8 mouse cellular contexts compared by ENCODE assay signal in genomic region chr19:42217374-42217763, GRCm38 (mm10). TPM values are rescaled to one million over a fixed set of nuclear protein-coding genes. Genes with fewer than 3 reads are reported as not detected.
DNase-seq lines count a peak whose midpoint lies in the region; ATAC-seq lines count a peak whose summit lies in the region.

No protein-coding gene starts in this region.

- no peak for DNase-seq in frontal cortex, postnatal 14 days (ENCODE audit: low spot score in 2 of 2)
- DNase-seq in right cerebral cortex, adult 18-20 months = peak; percentile 45
- DNase-seq in right cerebral cortex, postnatal 36 days (ENCODE audit: low spot score in 2 of 2) = no peak
- peak; percentile 71 to 76 for DNase-seq in cerebellum, postnatal 36 days
- peak; percentile 68 to 75 for DNase-seq in layer of hippocampus, postnatal 10 days (ENCODE audit: low spot score in 2 of 2)
- DNase-seq in retina, embryonic 14.5 days (ENCODE audit: low spot score) = peak; percentile 65
- DNase-seq in spleen, adult 12 weeks (ENCODE audit: low spot score) = no peak

- ATAC-seq in frontal cortex, adult (ENCODE audit: low TSS enrichment) = peak; percentile 96

RNA-seq across cellular contexts. Expression of gene Sfrp5, which starts 15.3 kb away (rescaled TPM):
- under 1 TPM in 1 of 2 experiments, not detected in 1; 0.18 TPM for total RNA-seq in layer of hippocampus, postnatal 10 days (2021)

RNA-seq across cellular contexts. Expression of gene Golga7b, which starts 30.0 kb away (rescaled TPM):
- total RNA-seq in layer of hippocampus, postnatal 10 days (2021) = 10 to 100 TPM; 90.9 to 93.8 TPM

RNA-seq across cellular contexts. Expression of gene Zfyve27, which starts 53.6 kb away (rescaled TPM):
- total RNA-seq in layer of hippocampus, postnatal 10 days (2021) = 100 to 1,000 TPM in 1 of 2 experiments, 10 to 100 TPM in 1; 86.9 to 124 TPM

Comparison
In these comparisons a context has a peak if more than half of its experiments do, and no peak if none do; other contexts are left out.
1. DNase-seq: peak in right cerebral cortex, adult 18-20 months (single experiment), cerebellum, postnatal 36 days (2 of 2), layer of hippocampus, postnatal 10 days (2 of 2) and retina, embryonic 14.5 days (single experiment); none in frontal cortex, postnatal 14 days (0 of 2), right cerebral cortex, postnatal 36 days (0 of 2) and spleen, adult 12 weeks (single experiment).